ENCODE assay signal across 9 mouse cellular contexts in genomic region chr7:27335928-27336823, GRCm38 (mm10). TPM values are rescaled to one million over a fixed set of nuclear protein-coding genes. Genes with fewer than 3 reads are reported as not detected.
DNase-seq lines count a peak whose midpoint lies in the region; ATAC-seq and TF ChIP-seq lines count a peak whose summit lies in the region.
"Had no signal": no experiment of that assay in that cellular context is flagged by ENCODE, and none has a peak within 500 bp of the region (broad histone marks: within the 10 kb centered on the region; RNA-seq: fewer than 3 reads in every experiment).

No protein-coding gene starts in this region.

- H3K36me3 ChIP-seq in E14TG2a.4 (ENCODE audit: insufficient read depth, low read length), result peaks cover 2% of the 10 kb centered on the region
- H3K36me3 ChIP-seq in forebrain, embryonic 15.5 days, result peaks cover 2% of the 10 kb centered on the region
- no peaks in the 10 kb centered on the region for H3K36me3 ChIP-seq in neural tube, embryonic 15.5 days

- peaks cover 63% of the 10 kb centered on the region for H3K4me1 ChIP-seq in E14TG2a.4 (replicated peaks; ENCODE audit: low read depth, low read length)
- H3K4me1 ChIP-seq in forebrain, embryonic 15.5 days, result peaks cover 73% of the 10 kb centered on the region
- peaks cover 64% of the 10 kb centered on the region for H3K4me1 ChIP-seq in neural tube, embryonic 15.5 days

- ATAC-seq in cerebellum, adult (ENCODE audit: insufficient number of reproducible peaks, low FRiP score, low TSS enrichment), result peak; percentile 65; the same call in 1 of the 2 replicates
- ATAC-seq in forebrain, embryonic 15.5 days (replicated peaks), result peak; percentile 86
- peak; percentile 83 for ATAC-seq in neural tube, embryonic 15.5 days (ENCODE audit: low FRiP score)

- H3K27me3 ChIP-seq in E14TG2a.4 (ENCODE audit: insufficient read depth, low read length), result peaks cover 11% of the 10 kb centered on the region
- peaks cover 39% of the 10 kb centered on the region for H3K27me3 ChIP-seq in forebrain, embryonic 15.5 days
- peaks cover 71% of the 10 kb centered on the region for H3K27me3 ChIP-seq in neural tube, embryonic 15.5 days (replicated peaks)

- TF ChIP-seq CTCF in E14TG2a.4 (conservative IDR thresholded peaks at IDR 0.05; ENCODE audit: low read length), result peak; percentile 96

- DNase-seq in heart, postnatal 25 days (ENCODE audit: low spot score), result peak; percentile 81
- DNase-seq in layer of hippocampus, adult 11-12 months (ENCODE audit: low spot score), result peak; percentile 91
- peak; percentile 88 to 89 for DNase-seq in lung, adult 18-20 months
- peak; percentile 95 for DNase-seq in testis, postnatal 10 days (ENCODE audit: low spot score)

- no peak overlapping the region; the same call in 1 of the 2 replicates for H3K27ac ChIP-seq in forebrain, embryonic 15.5 days (replicated peaks)
- no peak overlapping the region for H3K27ac ChIP-seq in neural tube, embryonic 15.5 days (replicated peaks)

- intact Hi-C loops in heart, postnatal 25 days (cut with DNase I), result loop anchor here (1.0 to 5.0 kb wide), 5 partner anchors 48 to 351 kb away; partner anchors contain the start of genes Blvrb, Sptbn4 and Zfp607b

- H3K9ac ChIP-seq in forebrain, embryonic 15.5 days (replicated peaks), result peak overlapping the region; percentile 45
- peak overlapping the region; percentile 20 for H3K9ac ChIP-seq in neural tube, embryonic 15.5 days (replicated peaks)

- H3K4me3 ChIP-seq in E14TG2a.4 (replicated peaks; ENCODE audit: low read length), result peak overlapping the region; percentile 81
- H3K4me3 ChIP-seq in forebrain, embryonic 15.5 days, result peak overlapping the region; percentile 38
- peak overlapping the region; percentile 38 for H3K4me3 ChIP-seq in neural tube, embryonic 15.5 days (replicated peaks)

- no peaks in the 10 kb centered on the region for H3K9me3 ChIP-seq in E14TG2a.4 (ENCODE audit: low read length)
- no peaks in the 10 kb centered on the region for H3K9me3 ChIP-seq in forebrain, embryonic 15.5 days
- H3K9me3 ChIP-seq in neural tube, embryonic 15.5 days (replicated peaks), result no peaks in the 10 kb centered on the region

- under 1% methylated on average over 47 of the region's 47 CpGs for WGBS in forebrain, embryonic 15.5 days
- WGBS in neural tube, embryonic 15.5 days, result under 1% methylated on average over 47 of the region's 47 CpGs

- peak overlapping the region; percentile 55 for H3K4me2 ChIP-seq in forebrain, embryonic 15.5 days (replicated peaks)
- peak overlapping the region; percentile 59 for H3K4me2 ChIP-seq in neural tube, embryonic 15.5 days

RNA-seq across cellular contexts. Expression of gene Ltbp4, which starts 1.3 kb away (rescaled TPM):
- 13.3 and 15.0 TPM in 2 replicates for polyA plus RNA-seq in forebrain, embryonic 15.5 days (2015; fragmentation: Nextera tagmentation; extraction: Ambion mirVana)
- 100 to 1,000 TPM; 210 to 247 TPM for total RNA-seq in heart, postnatal 25 days (2021)
- 10.7 and 17.8 TPM in 2 replicates for polyA plus RNA-seq in neural tube, embryonic 15.5 days (2015; fragmentation: Nextera tagmentation; extraction: Ambion mirVana)

RNA-seq across cellular contexts. Expression of gene Shkbp1, which starts 19.6 kb away (rescaled TPM):
- polyA plus RNA-seq in forebrain, embryonic 15.5 days (2015; fragmentation: Nextera tagmentation; extraction: Ambion mirVana), result 90.2 and 91.5 TPM in 2 replicates
- total RNA-seq in heart, postnatal 25 days (2021), result 1 to 10 TPM; 6.4 to 8.2 TPM
- polyA plus RNA-seq in neural tube, embryonic 15.5 days (2015; fragmentation: Nextera tagmentation; extraction: Ambion mirVana), result 28.9 and 33.4 TPM in 2 replicates

RNA-seq across cellular contexts. Expression of gene Gm20479, which starts 21.0 kb away (rescaled TPM):
- 0.46 TPM in 1 of 2 replicates, not detected in the other for polyA plus RNA-seq in forebrain, embryonic 15.5 days (2015; fragmentation: Nextera tagmentation; extraction: Ambion mirVana)
- total RNA-seq in heart, postnatal 25 days (2021), result not detected
- not detected in 2 replicates for polyA plus RNA-seq in neural tube, embryonic 15.5 days (2015; fragmentation: Nextera tagmentation; extraction: Ambion mirVana)
- polyA plus RNA-seq: gonadal fat pad, adult 2 months had no signal
